Mouse (Mus musculus): ENCODE results near the gene Srgap2. TPM values are rescaled to one million over a fixed set of nuclear protein-coding genes. Genes with fewer than 3 reads are reported as not detected.

Gene Srgap2
- total RNA-seq, 2 experiments from 2014 or later: 116 to 117 TPM

- DNase-seq (ENCODE audit: low spot score in 2 of 2): no peak
Observed at GRCm38 (mm10) chr1:131475306-131475705, 51.8 kb downstream of the Srgap2 start.

DNA sequence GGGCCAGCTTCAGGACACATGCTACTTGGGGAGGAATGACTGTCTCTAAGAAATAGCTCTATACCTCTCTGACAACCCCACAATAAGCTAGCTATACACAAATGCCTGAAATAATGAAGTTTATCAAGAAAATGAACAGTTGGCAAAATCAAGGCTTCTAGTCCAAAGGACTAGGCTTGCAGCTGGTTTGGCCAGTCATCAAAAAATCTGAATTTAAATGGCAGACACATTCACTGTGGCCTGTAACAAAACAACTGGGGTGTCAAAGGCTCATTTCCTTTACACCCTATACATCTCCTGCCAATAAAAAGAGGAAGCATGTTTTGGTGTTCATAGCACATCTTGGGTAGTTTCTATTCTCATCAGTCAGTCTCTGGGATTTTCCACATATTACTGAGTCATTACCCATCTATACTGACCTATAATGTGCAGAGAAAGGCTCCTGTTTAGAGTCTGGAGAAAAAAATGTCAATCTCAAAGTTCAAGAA, 53.5 kb downstream of the Srgap2 start:
- peak in 1 of 2 experiments; percentile 47 for DNase-seq (ENCODE audit: low spot score in 2 of 2)

- no peak for DNase-seq (ENCODE audit: low spot score in 2 of 2)
Observed at GRCm38 (mm10) chr1:131470597-131470996, 56.6 kb downstream of the Srgap2 start.

- no peak for DNase-seq (ENCODE audit: low spot score in 2 of 2)
Observed at GRCm38 (mm10) chr1:131465855-131466254, 61.3 kb downstream of the Srgap2 start.

DNA sequence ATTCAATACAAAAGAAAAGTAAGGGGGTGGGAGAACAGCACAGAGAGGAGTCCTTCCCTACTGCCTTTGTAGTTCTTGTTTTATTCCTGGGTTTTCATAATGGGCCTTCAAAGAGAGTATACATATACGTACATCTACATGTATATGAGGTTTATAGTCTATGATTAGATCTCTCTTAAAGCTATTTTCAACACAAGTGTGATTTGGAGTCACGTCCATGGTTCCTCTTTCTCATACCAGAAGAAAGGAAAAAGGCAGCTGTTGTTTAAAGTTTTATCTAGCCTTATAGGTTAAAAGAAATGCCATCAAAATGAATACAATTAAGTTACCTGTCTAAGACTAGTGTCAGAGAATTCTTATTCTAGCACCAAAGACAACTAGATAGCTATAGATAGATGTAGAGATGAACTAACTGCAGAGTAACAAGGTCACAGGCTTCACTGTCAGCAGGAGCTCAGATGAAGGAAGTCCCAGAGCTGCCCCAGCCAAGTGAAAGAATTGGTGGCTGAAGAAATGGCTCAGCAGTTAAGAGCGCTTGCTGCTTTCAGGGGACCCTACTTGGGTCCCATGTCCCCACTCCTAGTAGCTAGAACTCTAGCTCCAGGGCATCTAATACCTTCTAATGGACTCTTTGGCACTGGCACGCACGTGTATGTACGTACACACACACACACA, 63.1 kb downstream of the Srgap2 start:
- DNase-seq (ENCODE audit: low spot score in 2 of 2): no peak

DNA sequence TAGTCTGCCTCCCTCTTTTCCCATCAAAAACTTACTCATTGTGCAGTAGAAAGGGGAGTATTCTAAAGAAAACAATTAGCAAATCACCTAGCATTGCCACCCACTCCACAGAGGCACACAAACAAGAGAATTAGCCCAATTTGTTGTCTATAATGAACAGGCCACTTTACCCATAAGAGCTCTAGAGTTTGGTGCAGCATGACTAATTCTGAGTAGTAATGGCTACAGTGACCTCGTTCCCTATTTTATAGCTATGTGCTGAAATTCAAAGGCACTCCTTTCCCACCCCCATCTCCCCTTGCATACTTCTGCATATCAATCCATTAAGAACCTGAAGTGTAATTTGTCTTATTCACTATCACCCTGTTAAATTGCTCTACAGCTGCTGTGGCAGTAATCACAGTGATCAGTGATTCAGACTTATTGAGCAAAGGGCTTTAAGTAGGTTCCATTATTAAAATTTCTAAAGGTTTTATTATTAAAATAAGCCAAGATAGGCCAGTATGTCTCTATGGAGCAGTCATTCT, 64.5 kb downstream of the Srgap2 start:
- no peak for DNase-seq (ENCODE audit: low spot score in 2 of 2)

- DNase-seq (ENCODE audit: low spot score in 2 of 2): peak in 1 of 2 experiments; percentile 35
Observed at GRCm38 (mm10) chr1:131460914-131461530, 66.1 kb downstream of the Srgap2 start.

DNA sequence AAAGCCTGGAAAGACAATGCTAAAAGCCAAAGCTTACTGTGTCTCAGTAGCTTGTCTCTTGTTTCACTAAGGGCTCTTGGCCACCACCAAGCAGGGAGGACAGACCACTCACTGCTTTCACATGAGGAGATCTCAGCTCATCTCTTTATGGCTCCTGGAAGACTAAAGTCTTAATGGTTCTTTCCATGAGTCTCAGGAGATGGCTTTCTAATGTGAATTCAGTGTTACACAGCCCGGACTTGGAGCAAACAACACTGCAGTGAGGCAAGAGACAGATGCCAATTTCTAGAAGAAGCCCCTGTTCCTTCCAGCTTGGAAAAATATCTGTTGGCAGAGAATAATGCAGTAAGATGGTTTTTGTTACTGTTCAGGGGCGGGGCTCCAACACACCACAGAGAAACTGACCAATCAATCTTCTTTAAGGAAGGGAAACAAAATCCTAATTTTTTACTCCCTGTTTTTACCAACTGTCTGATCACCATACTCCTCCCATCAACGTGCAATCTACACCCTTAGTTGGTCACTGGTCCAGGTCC, 71.7 kb downstream of the Srgap2 start:
- no peak for DNase-seq (ENCODE audit: low spot score in 2 of 2)

GRCm38 (mm10) chr1:131454386-131454785, 72.8 kb downstream of the Srgap2 start:
- DNase-seq (ENCODE audit: low spot score in 2 of 2): no peak

- DNase-seq (ENCODE audit: low spot score in 2 of 2): no peak
Observed at GRCm38 (mm10) chr1:131453335-131453734, 73.8 kb downstream of the Srgap2 start.

- DNase-seq (ENCODE audit: low spot score in 2 of 2): no peak
Observed at GRCm38 (mm10) chr1:131448373-131448772, 78.8 kb downstream of the Srgap2 start.

- DNase-seq (ENCODE audit: low spot score in 2 of 2): no peak
Observed at GRCm38 (mm10) chr1:131447333-131447732, 79.8 kb downstream of the Srgap2 start.

GRCm38 (mm10) chr1:131446577-131446976, 80.6 kb downstream of the Srgap2 start:
- DNase-seq (ENCODE audit: low spot score in 2 of 2): no peak

GRCm38 (mm10) chr1:131438556-131438955, 88.6 kb downstream of the Srgap2 start:
- no peak for DNase-seq (ENCODE audit: low spot score in 2 of 2)

- no peak for DNase-seq (ENCODE audit: low spot score in 2 of 2)
Observed at GRCm38 (mm10) chr1:131437975-131438374, 89.2 kb downstream of the Srgap2 start.

- DNase-seq (ENCODE audit: low spot score in 2 of 2): no peak
Observed at GRCm38 (mm10) chr1:131436609-131437008, 90.5 kb downstream of the Srgap2 start.

DNA sequence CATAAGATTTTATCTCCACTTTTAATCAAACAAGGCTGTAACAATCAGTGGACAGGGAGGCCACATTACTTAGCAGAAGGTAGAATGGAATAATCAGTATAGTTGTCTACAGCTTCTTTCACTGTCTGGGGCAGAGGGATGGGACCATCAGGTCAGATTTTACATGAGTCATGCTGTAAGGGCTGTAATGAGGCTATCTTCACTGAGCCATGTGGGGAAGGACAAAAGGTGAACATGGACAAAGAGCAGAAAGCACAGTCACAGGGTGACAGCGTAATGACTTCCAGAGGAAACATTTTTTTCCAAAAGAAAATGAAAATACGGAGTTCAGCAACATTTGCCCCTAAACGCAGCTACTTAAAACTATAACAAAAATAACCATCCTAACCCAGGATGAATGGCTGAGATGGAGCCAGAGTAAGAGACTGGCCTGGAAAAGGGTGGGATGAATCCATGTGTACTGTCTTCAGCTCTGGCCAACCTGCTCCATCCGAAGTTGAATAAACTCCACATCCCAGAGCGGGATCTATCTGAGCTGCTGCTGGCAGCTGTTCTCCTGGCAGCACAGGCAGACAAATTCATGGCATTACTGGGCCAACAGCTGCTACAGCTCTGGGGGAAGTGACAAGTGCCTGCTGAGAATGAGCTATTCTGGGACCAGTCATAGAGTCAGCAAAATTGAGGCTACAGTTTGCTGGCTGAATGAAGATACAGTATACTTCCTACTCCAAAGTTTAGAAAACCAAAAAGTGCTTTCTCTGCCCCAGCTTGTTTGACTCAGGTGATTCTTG, 95.5 kb downstream of the Srgap2 start:
- DNase-seq (ENCODE audit: low spot score in 2 of 2): peak in 1 of 2 experiments; percentile 63

DNA sequence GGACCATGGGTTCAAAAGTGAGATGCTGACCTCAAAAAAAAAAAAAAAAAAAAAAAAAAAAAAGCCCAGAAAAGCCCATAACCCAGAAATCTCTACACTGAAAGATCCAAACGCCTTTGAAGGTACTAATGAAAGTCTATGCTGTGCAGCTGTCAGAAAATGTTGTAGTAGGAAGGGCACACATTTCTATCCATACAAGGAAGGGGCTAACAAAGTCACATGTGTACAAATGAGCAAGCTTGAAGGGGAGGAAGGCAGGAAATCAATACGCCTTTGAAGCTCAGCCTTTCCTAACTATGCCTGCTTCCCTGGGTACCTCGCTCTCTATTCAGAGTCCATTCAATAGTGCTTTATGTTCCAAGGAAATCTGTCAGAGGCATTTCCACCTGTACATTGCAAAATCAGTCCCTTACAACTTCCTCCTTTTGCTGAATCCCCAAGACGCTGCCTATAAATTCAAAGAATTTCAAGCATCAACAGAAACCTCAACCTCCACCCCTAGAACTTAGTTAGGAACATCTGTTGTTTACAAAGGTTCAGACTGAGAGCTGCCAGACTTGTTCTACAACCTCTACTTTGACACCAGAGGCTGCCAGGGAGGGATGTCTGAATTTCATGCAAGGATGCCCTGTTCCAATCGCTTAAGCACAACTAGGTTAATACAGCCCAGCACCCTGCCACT, 99.9 kb downstream of the Srgap2 start:
- DNase-seq (ENCODE audit: low spot score in 2 of 2): peak in 1 of 2 experiments; percentile 33

GRCm38 (mm10) chr1:131423061-131423460, 104.1 kb downstream of the Srgap2 start:
- no peak for DNase-seq (ENCODE audit: low spot score in 2 of 2)

- no peak for DNase-seq (ENCODE audit: low spot score in 2 of 2)
Observed at GRCm38 (mm10) chr1:131421113-131421512, 106.0 kb downstream of the Srgap2 start.

DNA sequence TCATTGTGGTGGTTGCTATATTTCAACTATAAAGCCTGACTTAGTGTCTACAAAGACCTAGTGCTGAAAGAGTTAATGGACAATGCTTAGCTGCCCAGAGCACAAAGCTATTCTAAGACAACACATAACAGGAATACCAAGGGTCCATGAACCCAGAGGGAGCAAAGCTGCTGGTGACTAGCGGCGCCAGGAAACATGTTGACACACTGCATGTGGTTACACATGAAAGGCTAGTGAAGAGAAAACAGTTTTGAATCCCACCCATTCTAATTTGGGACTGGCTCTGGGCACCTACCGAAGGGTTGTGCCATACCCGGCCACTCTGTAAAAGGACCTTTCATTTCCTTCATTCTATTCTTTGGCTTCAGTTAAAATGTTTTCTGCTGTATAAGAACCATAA, 106.5 kb downstream of the Srgap2 start:
- DNase-seq (ENCODE audit: low spot score in 2 of 2): no peak
